Mouse (Mus musculus): ENCODE data around the gene Fbxo21.

Fbxo21 gene

GRCm38 (mm10) chr5:117980921-117981320 is 4.4 kb downstream of the Fbxo21 start:
- DNase-seq (ENCODE audit: low spot score in 2 of 2): no peak

DNA sequence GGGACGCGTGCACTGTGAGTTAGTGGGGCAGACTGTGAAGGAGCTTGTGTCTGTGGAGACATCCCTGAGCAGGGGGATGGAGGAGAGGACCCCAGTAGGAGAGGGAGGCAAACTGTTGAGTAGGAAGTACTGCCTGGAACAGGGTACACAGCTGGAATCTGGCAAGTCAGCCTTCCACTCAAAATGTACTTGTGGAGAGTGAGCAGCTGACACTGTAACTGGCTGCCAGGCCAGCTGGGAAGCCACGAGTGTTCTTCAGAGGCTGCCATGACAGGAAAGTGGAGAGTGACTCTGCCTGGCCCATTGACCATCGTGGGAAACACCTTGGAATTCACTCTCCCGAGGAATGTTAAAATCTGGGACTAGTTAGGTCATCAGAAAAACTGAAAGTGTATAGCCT is 5.4 kb downstream of the Fbxo21 start:
- no peak for DNase-seq (ENCODE audit: low spot score in 2 of 2)

GRCm38 (mm10) chr5:117986327-117986726 is 9.8 kb downstream of the Fbxo21 start:
- DNase-seq (ENCODE audit: low spot score in 2 of 2): no peak

DNA sequence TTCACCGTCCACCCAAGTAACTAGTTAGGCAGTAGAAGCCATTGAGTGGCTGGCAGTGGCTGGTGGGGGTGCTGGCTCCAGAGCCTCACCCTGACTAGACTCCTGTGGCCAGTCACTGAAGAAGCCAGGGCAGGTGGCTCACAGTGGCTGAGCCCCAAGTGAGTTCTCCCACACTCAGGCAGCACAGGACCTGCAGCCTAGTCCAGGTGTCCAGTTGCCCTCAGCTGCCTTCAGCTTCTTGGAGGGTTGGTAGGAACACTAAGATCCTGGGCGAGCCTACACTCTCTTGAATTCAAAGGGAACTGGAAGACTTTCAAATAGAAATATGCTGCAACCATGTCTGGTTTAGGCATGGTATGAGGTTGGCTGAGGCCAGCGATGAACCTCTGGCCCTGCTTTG is 11.4 kb downstream of the Fbxo21 start:
- no peak for DNase-seq (ENCODE audit: low spot score in 2 of 2)

- no peak for DNase-seq (ENCODE audit: low spot score in 2 of 2)
These were observed 11.8 kb downstream of the Fbxo21 start for GRCm38 (mm10) chr5:117988367-117988766.

DNA sequence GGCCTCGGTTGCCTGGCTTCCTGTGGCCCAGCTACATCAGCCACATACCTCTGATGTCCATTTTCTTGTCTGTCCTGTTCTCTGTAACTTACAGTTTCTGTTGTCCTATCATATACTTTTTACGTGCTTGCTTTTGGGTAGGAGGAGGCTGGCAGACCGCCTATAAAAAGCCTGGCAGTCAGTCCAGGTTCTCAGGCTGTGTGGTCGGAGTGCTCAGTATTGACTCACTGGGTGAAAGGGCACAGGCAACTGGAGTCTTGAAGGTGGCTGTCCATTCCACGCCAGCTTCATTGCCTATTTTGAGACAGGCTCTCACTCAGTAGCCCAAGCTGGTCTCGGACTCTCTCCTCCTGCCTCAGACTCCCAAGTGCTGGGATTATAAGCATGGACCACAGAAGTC is 13.2 kb downstream of the Fbxo21 start:
- DNase-seq (ENCODE audit: low spot score in 2 of 2): no peak

- DNase-seq (ENCODE audit: low spot score in 2 of 2): no peak
These were observed 14.4 kb downstream of the Fbxo21 start for GRCm38 (mm10) chr5:117990957-117991356.

GRCm38 (mm10) chr5:117993550-117993949 is 17.0 kb downstream of the Fbxo21 start:
- peak in 1 of 2 experiments; percentile 64 for DNase-seq (ENCODE audit: low spot score in 2 of 2)

GRCm38 (mm10) chr5:117995372-117995901 is 18.9 kb downstream of the Fbxo21 start:
- no peak for DNase-seq (ENCODE audit: low spot score in 2 of 2)

GRCm38 (mm10) chr5:117995911-117996310 is 19.4 kb downstream of the Fbxo21 start:
- no peak for DNase-seq (ENCODE audit: low spot score in 2 of 2)

GRCm38 (mm10) chr5:117996581-117996980 is 20.1 kb downstream of the Fbxo21 start:
- no peak for DNase-seq (ENCODE audit: low spot score in 2 of 2)

- DNase-seq (ENCODE audit: low spot score in 2 of 2): no peak
These were observed 21.0 kb downstream of the Fbxo21 start for GRCm38 (mm10) chr5:117997434-117997970.

DNA sequence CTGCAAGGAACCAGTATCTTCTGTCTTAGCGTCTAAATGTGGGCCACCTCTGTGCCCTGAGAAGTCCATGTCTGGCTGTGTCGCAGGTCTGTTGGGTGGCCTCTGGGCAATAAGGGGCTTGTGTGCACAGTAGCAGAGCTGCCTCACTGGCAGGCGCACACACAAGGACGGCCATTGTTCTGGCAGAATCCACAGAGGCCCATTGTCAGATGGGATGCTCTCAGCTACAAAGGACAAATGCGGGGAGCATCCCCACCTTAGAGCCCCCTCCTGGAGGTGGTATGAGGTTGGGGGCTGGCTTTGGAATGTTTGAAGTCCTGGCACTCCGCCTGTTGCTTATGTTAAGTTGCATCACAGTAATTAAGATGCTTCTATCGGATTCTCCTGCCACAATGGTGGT is 22.5 kb downstream of the Fbxo21 start:
- DNase-seq (ENCODE audit: low spot score in 2 of 2): no peak

DNA sequence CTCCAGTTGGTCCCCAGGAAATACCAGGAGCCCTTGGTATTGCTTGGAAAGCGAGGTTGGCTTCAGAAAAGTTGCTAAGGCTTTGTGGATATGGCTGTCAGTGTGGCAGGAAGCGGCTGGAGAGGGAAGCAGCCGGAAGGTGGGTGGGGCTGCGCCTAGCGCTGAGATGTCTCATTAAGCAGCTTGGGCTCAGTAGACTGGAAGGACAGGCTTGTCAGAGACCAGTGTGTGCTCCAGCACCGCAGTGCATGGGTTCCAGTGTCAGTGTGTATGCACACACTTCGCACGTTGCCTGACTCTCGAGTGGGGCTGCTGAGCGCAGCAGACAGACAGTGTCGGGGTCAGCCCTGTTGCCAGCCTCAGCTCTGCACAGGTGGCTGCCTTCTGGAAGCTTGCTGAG is 23.1 kb downstream of the Fbxo21 start:
- peak; percentile 48 to 51 for DNase-seq (ENCODE audit: low spot score in 2 of 2)

GRCm38 (mm10) chr5:118002059-118002458 is 25.5 kb downstream of the Fbxo21 start:
- DNase-seq (ENCODE audit: low spot score in 2 of 2): peak in 1 of 2 experiments; percentile 57

- DNase-seq (ENCODE audit: low spot score in 2 of 2): peak in 1 of 2 experiments; percentile 60
These were observed 28.1 kb downstream of the Fbxo21 start for GRCm38 (mm10) chr5:118004619-118005018.

GRCm38 (mm10) chr5:118005728-118006127 is 29.2 kb downstream of the Fbxo21 start:
- DNase-seq (ENCODE audit: low spot score in 2 of 2): no peak

DNA sequence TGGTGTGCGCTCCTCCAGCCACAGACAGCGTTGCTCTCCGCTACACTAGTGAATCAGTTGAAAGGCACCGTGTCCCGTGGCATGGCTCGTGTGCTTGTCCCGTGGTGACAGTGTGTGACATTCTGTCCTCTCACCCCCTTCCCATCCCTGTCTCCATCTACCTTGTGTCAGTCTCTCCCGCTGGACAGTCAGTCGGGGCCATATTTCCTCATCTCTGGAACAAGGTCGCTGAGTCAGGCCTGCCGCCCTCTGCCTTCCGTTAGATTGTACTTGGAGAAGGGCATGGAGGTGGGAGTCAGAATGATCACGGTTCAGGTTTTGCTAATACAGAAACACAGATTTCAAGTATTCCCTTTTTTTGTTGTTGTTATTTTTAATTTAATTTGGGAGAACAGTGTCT is 31.8 kb downstream of the Fbxo21 start:
- DNase-seq (ENCODE audit: low spot score in 2 of 2): no peak

DNA sequence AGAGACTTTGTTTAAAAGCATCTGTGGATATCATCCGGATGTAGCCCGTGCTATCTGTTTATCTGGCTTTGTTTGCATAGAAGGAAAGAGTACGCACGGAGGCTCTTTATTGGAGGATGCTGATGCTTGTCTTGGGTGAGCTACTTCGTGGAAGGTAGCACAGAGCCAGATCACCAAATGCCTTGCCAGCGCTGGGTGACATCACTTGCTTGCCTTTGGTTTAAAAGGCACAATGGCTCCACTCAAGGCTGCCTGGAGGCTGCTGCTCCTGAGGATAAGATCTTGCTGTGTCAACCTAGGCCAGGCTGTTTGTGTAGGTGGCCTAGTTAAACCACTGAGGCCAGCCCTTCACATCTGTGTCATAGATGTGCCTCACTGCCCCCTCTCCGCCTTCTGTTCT is 34.3 kb downstream of the Fbxo21 start:
- no peak for DNase-seq (ENCODE audit: low spot score in 2 of 2)

- DNase-seq (ENCODE audit: low spot score in 2 of 2): no peak
These were observed 35.3 kb downstream of the Fbxo21 start for GRCm38 (mm10) chr5:118011796-118012195.

- no peak for DNase-seq (ENCODE audit: low spot score in 2 of 2)
These were observed 38.5 kb downstream of the Fbxo21 start for GRCm38 (mm10) chr5:118015028-118015427.

GRCm38 (mm10) chr5:118015669-118016068 is 39.1 kb downstream of the Fbxo21 start:
- DNase-seq (ENCODE audit: low spot score in 2 of 2): no peak

GRCm38 (mm10) chr5:118017527-118017926 is 41.0 kb downstream of the Fbxo21 start:
- DNase-seq (ENCODE audit: low spot score in 2 of 2): no peak

DNA sequence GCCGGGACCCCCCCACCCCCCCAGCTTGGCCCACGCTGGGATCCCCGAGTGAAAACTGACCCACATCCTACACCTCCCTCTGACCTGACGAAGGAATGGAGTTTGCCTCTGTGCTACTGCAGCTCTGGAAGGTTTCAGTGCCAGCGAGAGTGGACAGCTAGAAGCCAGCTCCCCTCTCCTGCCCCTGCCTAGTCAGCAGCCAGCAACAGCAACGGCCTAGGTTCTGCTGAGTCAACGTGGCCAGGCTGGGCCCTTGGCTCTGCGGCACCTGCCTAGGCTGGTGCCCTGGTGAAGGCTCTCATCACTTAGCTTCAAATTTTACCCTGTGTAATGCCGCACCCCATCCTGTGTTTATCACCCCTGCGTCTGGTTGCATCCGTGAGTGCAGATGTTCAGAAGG is 43.4 kb downstream of the Fbxo21 start:
- DNase-seq (ENCODE audit: low spot score in 2 of 2): no peak

Data from right cerebral cortex, postnatal 36 days (tissue).